Mouse (Mus musculus) C2C12 (cell line): Measurements from ENCODE around the gene Hist1h1a.
"Not testable (repeated sequence)": the region's sequence is repeated elsewhere in the genome, so short reads cannot be mapped to it uniquely, and the experiment has no call there.

Experiments used
- CEBPB ChIP-seq: IDR thresholded peaks from one replicate; pipeline ENCODE4 v1.6.1; 2011; ENCODE audit warnings: low read depth, mild to moderate bottlenecking, control low read depth, moderate library complexity
- CTCF ChIP-seq: IDR thresholded peaks from one replicate; pipeline ENCODE4 v1.5.1; 2011; ENCODE audit not compliant: control insufficient read depth, insufficient read depth, insufficient read length
- FOSL1 ChIP-seq: IDR thresholded peaks from one replicate; pipeline ENCODE4 v1.8.0; 2011; ENCODE audit warnings: mild to moderate bottlenecking, low read length; ENCODE audit not compliant: poor library complexity, insufficient read depth, severe bottlenecking
- MAX ChIP-seq: IDR thresholded peaks from one replicate; pipeline ENCODE4 v1.6.1; 2011; ENCODE audit warnings: mild to moderate bottlenecking, control low read depth
- USF1 ChIP-seq: IDR thresholded peaks from one replicate; pipeline ENCODE4 v1.6.1; 2011; ENCODE audit warnings: low read depth, mild to moderate bottlenecking, control low read depth, moderate library complexity

DNA sequence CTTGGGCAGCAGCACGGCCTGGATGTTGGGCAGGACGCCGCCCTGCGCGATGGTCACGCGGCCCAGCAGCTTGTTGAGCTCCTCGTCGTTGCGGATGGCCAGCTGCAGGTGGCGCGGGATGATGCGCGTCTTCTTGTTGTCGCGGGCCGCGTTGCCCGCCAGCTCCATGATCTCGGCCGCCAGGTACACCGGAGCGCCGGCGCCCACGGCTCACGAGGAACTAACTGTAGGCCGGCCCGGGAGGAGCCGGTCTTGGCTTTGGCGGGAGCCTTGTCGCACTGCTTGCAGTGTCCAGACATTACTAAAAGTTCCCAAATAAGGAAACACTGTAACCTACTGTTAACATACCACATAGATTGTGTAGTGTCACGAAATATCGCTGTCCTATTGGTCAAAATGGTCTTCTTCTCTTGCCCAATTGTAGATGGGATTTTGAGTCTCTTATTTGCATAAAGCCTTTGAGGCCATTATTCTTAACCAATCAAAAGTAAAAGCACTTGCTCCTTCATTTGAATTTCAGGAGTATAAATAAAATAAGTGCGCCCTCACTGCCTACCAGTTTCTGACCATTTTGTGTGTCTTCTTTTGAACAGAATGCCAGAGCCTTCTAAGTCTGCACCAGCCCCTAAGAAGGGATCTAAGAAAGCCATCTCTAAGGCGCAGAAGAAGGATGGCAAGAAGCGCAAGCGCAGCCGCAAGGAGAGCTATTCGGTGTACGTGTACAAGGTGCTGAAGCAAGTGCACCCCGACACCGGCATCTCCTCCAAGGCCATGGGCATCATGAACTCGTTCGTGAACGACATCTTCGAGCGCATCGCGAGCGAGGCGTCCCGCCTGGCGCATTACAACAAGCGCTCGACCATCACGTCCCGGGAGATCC, 17.0 kb upstream of the Hist1h1a start, which contains the start of gene Hist1h2bb:
- TF ChIP-seq CTCF, FOSL1, MAX, USF1, CEBPB: not testable (repeated sequence)
